Mouse (Mus musculus) monocyte, adult 59 days (primary cell): ENCODE results near the gene Acad11. TPM values are rescaled to one million over a fixed set of nuclear protein-coding genes. Genes with fewer than 3 reads are reported as not detected.

Experiments
- total RNA-seq, 2 experiments: library from RNA; stranded (reverse); gene quantifications; one replicate each; pipeline ENCODE4 v1.2.4; 2023

Acad11 gene
- 10 to 100 TPM; 10.7 to 12.7 TPM for total RNA-seq

GRCm38 (mm10) chr9:104063244-104063961 lies at the start of gene Acad11:
Acad11 (plus strand) TSS chr9:104063377.

GRCm38 (mm10) chr9:104040362-104040761 lies 22.8 kb upstream of the Acad11 start, which contains the start of gene Gm28305:
Gm28305 (plus strand) TSS chr9:104040662.

GRCm38 (mm10) chr9:104062430-104063243 lies 540 bp upstream of the Acad11 start, which contains the start of gene Uba5:
Uba5 (minus strand) TSS chr9:104063134.

GRCm38 (mm10) chr9:104126833-104127232 lies 63.7 kb downstream of the Acad11 start, which contains the start of gene Ackr4:
Ackr4 (minus strand) TSS chr9:104126933.

Other genes with a start within 250 kb of the Acad11 start
- 1 to 10 TPM; 5.8 to 6.1 TPM for gene Nphp3, start 60.8 kb upstream of the Acad11 start, total RNA-seq
- gene Gm28305, start 22.7 kb upstream of the Acad11 start, total RNA-seq = not detected
- gene Uba5, start 243 bp upstream of the Acad11 start, total RNA-seq = 10 to 100 TPM; 27.1 to 29.7 TPM
- gene Ackr4, start 63.6 kb downstream of the Acad11 start, total RNA-seq = not detected
- 10 to 100 TPM; 77.1 to 77.5 TPM for gene Dnajc13, start 199.6 kb downstream of the Acad11 start, total RNA-seq